Mouse (Mus musculus) adrenal gland, postnatal 10 days (tissue): Measurements from ENCODE around the gene Gm14139. TPM values are rescaled to one million over a fixed set of nuclear protein-coding genes. Genes with fewer than 3 reads are reported as not detected.
A peak's percentile ranks its signal among the peaks of the same experiment; 100 is the strongest.
"Not testable (repeated sequence)": the region's sequence is repeated elsewhere in the genome, so short reads cannot be mapped to it uniquely, and the experiment has no call there.

Experiments
- DNase-seq: peaks from one replicate; pipeline ENCODE4 v3.0.0; 2021; ENCODE audit warnings: mixed read lengths
- long read RNA-seq, 2 experiments: library from polyadenylated mRNA; stranded (forward); transcript quantifications; one replicate each; pipeline ENCODE4 v2.0.0; 2021
- total RNA-seq, 2 experiments: library from RNA; stranded (reverse); gene quantifications; 2 replicates each; pipeline ENCODE4 v1.2.3; 2021

Gene Gm14139
- total RNA-seq, result under 1 TPM; 0.33 to 0.67 TPM
- long read RNA-seq, experiment 1, result 0 reads
- long read RNA-seq, experiment 2, result 0 reads

- not testable (repeated sequence) for DNase-seq
These were observed at the start of gene Gm14139 for GRCm38 (mm10) chr2:150181570-150181999. Gm14139 (plus strand) TSS chr2:150181755.

GRCm38 (mm10) chr2:150132002-150132401, 49.6 kb upstream of the Gm14139 start:
- not testable (repeated sequence) for DNase-seq

GRCm38 (mm10) chr2:150132773-150133172, 48.8 kb upstream of the Gm14139 start:
- DNase-seq, result no peak

- peak; percentile 84 for DNase-seq
These were observed 45.1 kb upstream of the Gm14139 start, which contains the start of gene Zfp120 for GRCm38 (mm10) chr2:150136435-150136897. Zfp120 (minus strand) TSS chr2:150136708.

GRCm38 (mm10) chr2:150166703-150167102, 14.9 kb upstream of the Gm14139 start:
- no peak for DNase-seq

GRCm38 (mm10) chr2:150173833-150174232, 7.7 kb upstream of the Gm14139 start:
- DNase-seq, result no peak

GRCm38 (mm10) chr2:150179579-150179978, 2.0 kb upstream of the Gm14139 start, which contains the start of gene Gm10770:
Gm10770 (minus strand) TSS chr2:150179679.
- DNase-seq, result not testable (repeated sequence)

- DNase-seq, result not testable (repeated sequence)
These were observed 509 bp upstream of the Gm14139 start for GRCm38 (mm10) chr2:150181046-150181445.

GRCm38 (mm10) chr2:150217600-150218362, 36.2 kb downstream of the Gm14139 start, which contains the start of gene Zfp937:
Zfp937 (plus strand) TSS chr2:150218073.
- DNase-seq, result peak; percentile 81

- not testable (repeated sequence) for DNase-seq
These were observed 36.8 kb downstream of the Gm14139 start for GRCm38 (mm10) chr2:150218363-150218725.

- not testable (repeated sequence) for DNase-seq
These were observed 41.7 kb downstream of the Gm14139 start for GRCm38 (mm10) chr2:150223263-150223662.

Other genes with a start within 250 kb of the Gm14139 start
- 1 to 10 TPM; 6.7 to 9.2 TPM for gene Zfp120, start 45.0 kb upstream of the Gm14139 start, total RNA-seq
- not detected for gene Gm10770, start 2.1 kb upstream of the Gm14139 start, total RNA-seq
- gene Zfp937, start 36.3 kb downstream of the Gm14139 start, total RNA-seq, result 1 to 10 TPM; 5.2 to 8.2 TPM
- 1 to 10 TPM; 5.6 to 7.7 TPM for gene Gm21994, start 73.8 kb downstream of the Gm14139 start, total RNA-seq
- gene Gm14124, start 75.8 kb downstream of the Gm14139 start, total RNA-seq, result under 1 TPM; 0.18 to 0.33 TPM
- 1 to 10 TPM; 2.0 to 3.5 TPM for gene Gm10130, start 141.9 kb downstream of the Gm14139 start, total RNA-seq
- 1 to 10 TPM; 3.4 to 6.6 TPM for gene 3300002I08Rik, start 181.0 kb downstream of the Gm14139 start, total RNA-seq